Mouse (Mus musculus) embryo, embryonic 9.5 days (tissue): ENCODE results near the gene Pth2.

Experiments
- DNase-seq: peaks from one replicate; pipeline ENCODE4 v3.0.0-alpha.2; 2017; ENCODE audit errors: extremely low spot score

Pth2 gene

GRCm38 (mm10) chr7:45153586-45153985 lies 27.2 kb upstream of the Pth2 start:
- no peak for DNase-seq

- DNase-seq = peak; percentile 97
Observed at GRCm38 (mm10) chr7:45154096-45154992, 26.5 kb upstream of the Pth2 start, which contains the start of the genes Pih1d1 and Aldh16a1. Gene Pih1d1, plus strand, starts transcription at chr7:45154303. Gene Aldh16a1, minus strand, starts transcription at chr7:45154584.

GRCm38 (mm10) chr7:45154993-45155514 lies 25.7 kb upstream of the Pth2 start:
- no peak for DNase-seq

GRCm38 (mm10) chr7:45155590-45155989 lies 25.2 kb upstream of the Pth2 start:
- DNase-seq = no peak

- no peak for DNase-seq
Observed at GRCm38 (mm10) chr7:45156206-45156605, 24.6 kb upstream of the Pth2 start.

GRCm38 (mm10) chr7:45157459-45157858 lies 23.3 kb upstream of the Pth2 start:
- no peak for DNase-seq

- DNase-seq = no peak
Observed at GRCm38 (mm10) chr7:45158991-45159390, 21.8 kb upstream of the Pth2 start.

- DNase-seq = no peak
Observed at GRCm38 (mm10) chr7:45160316-45160800, 20.4 kb upstream of the Pth2 start.

- DNase-seq = no peak
Observed at GRCm38 (mm10) chr7:45160866-45161265, 19.9 kb upstream of the Pth2 start.

- peak; percentile 91 for DNase-seq
Observed at GRCm38 (mm10) chr7:45161612-45162473, 19.0 kb upstream of the Pth2 start.

GRCm38 (mm10) chr7:45162551-45162950 lies 18.2 kb upstream of the Pth2 start:
- no peak for DNase-seq

- DNase-seq = no peak
Observed at GRCm38 (mm10) chr7:45162996-45163615, 17.7 kb upstream of the Pth2 start.

GRCm38 (mm10) chr7:45163735-45164490 lies 16.9 kb upstream of the Pth2 start, which contains the start of gene Slc17a7:
Gene Slc17a7, plus strand, starts transcription at chr7:45163949.
- DNase-seq = no peak

GRCm38 (mm10) chr7:45164833-45165232 lies 16.0 kb upstream of the Pth2 start:
- no peak for DNase-seq

GRCm38 (mm10) chr7:45165701-45166100 lies 15.1 kb upstream of the Pth2 start:
- DNase-seq = no peak

- DNase-seq = no peak
Observed at GRCm38 (mm10) chr7:45166950-45167401, 13.8 kb upstream of the Pth2 start.

GRCm38 (mm10) chr7:45167761-45168445 lies 12.9 kb upstream of the Pth2 start:
- no peak for DNase-seq

GRCm38 (mm10) chr7:45168656-45169055 lies 12.1 kb upstream of the Pth2 start:
- DNase-seq = no peak

- no peak for DNase-seq
Observed at GRCm38 (mm10) chr7:45169495-45169894, 11.3 kb upstream of the Pth2 start.

GRCm38 (mm10) chr7:45172974-45173373 lies 7.8 kb upstream of the Pth2 start:
- DNase-seq = no peak
